Mouse (Mus musculus) bone marrow, adult 2 months (tissue): Measurements from ENCODE around the gene Chil5. TPM values are rescaled to one million over a fixed set of nuclear protein-coding genes. Genes with fewer than 3 reads are reported as not detected.
A peak's percentile ranks its signal among the peaks of the same experiment; 100 is the strongest.
"Not testable (repeated sequence)": the region's sequence is repeated elsewhere in the genome, so short reads cannot be mapped to it uniquely, and the experiment has no call there.

Experiments used
- H3K27ac ChIP-seq: fragments of 200-500 bp; 2 replicates; pipeline ENCODE4 v1.5.1; 2012; ENCODE audit warnings: low read depth, mild to moderate bottlenecking, control low read depth, inconsistent platforms, low read length; ENCODE audit not compliant: control insufficient read depth, poor library complexity, insufficient read depth
- H3K4me1 ChIP-seq: fragments of 200-500 bp; 2 replicates; pipeline ENCODE4 v1.6.1; 2011; ENCODE audit warnings: low read length; ENCODE audit not compliant: control insufficient read depth, insufficient read depth
- H3K4me3 ChIP-seq: fragments of 200-500 bp; replicated peaks from 2 replicates; pipeline ENCODE3; 2011; ENCODE audit warnings: mild to moderate bottlenecking, low read depth, low read length, control low read depth; ENCODE audit not compliant: control insufficient read depth
- CTCF ChIP-seq: fragments of 200-500 bp; IDR thresholded peaks from 2 replicates; pipeline ENCODE4 v1.5.1; 2011; ENCODE audit warnings: low read length, control low read depth; ENCODE audit not compliant: control insufficient read depth, insufficient read depth
- POLR2A ChIP-seq: fragments of 200-500 bp; IDR thresholded peaks from 2 replicates; pipeline ENCODE4 v1.6.1; 2011; ENCODE audit warnings: low read depth, mild to moderate bottlenecking, control low read depth, low read length, borderline replicate concordance; ENCODE audit not compliant: control insufficient read depth
- WGBS: fragments of 180-500 bp; shearing (Covaris S2); methylation state at CpG from one replicate; pipeline ENCODE4 v1.1.7; 2018; 5-methylcytosine and 5-hydroxymethylcytosine counted together
- polyA plus RNA-seq: library from polyadenylated mRNA; stranded (reverse); fragments of >200 nt; gene quantifications from 2 replicates; pipeline ENCODE4 v1.2.4, GENCODE M21; 2011; ENCODE audit warnings: low replicate concordance; ENCODE audit not compliant: missing spikeins, insufficient read depth, insufficient read length

Gene Chil5
- polyA plus RNA-seq, result 5.1 and 9.9 TPM in 2 replicates

GRCm38 (mm10) chr3:106032781-106033180 is at the start of gene Chil5:
TSS of gene Chil5 (minus strand) at chr3:106032814.
- TF ChIP-seq CTCF, result no peak
- no peak for TF ChIP-seq POLR2A
- WGBS, result 5% methylated on average over 1 of the region's 1 CpGs
- no peaks in the 10 kb centered on the region for H3K4me1 ChIP-seq
- no peak within 1 kb of the TSS for H3K27ac ChIP-seq
- H3K4me3 ChIP-seq, result no peak within 1 kb of the TSS

- Histone ChIP-seq H3K4me1 (no peaks in the 10 kb centered on the region), H3K4me3 (no peak overlapping the region), H3K27ac (no peak overlapping the region)
- 79% methylated on average over 1 of the region's 1 CpGs for WGBS
- TF ChIP-seq CTCF (no peak), POLR2A (no peak)
Observed at GRCm38 (mm10) chr3:106074824-106075223, 42.2 kb upstream of the Chil5 start.

- no peaks in the 10 kb centered on the region for H3K4me1 ChIP-seq
- WGBS, result 81% methylated on average over 2 of the region's 2 CpGs
- no peak overlapping the region for H3K27ac ChIP-seq
- H3K4me3 ChIP-seq, result no peak overlapping the region
- TF ChIP-seq CTCF (no peak), POLR2A (no peak)
Observed at GRCm38 (mm10) chr3:106070994-106071393, 38.4 kb upstream of the Chil5 start.

GRCm38 (mm10) chr3:106067707-106068106 is 35.1 kb upstream of the Chil5 start:
- H3K27ac ChIP-seq, H3K4me1 ChIP-seq, H3K4me3 ChIP-seq: not testable (repeated sequence)
- TF ChIP-seq CTCF, result peak; percentile 21; the same call in 1 of the 2 replicates
- WGBS, result 41% methylated on average over 5 of the region's 5 CpGs

GRCm38 (mm10) chr3:106057966-106058365 is 25.4 kb upstream of the Chil5 start:
- Histone ChIP-seq H3K4me3 (no peak overlapping the region), H3K4me1 (no peaks in the 10 kb centered on the region), H3K27ac (no peak overlapping the region)
- no peak for TF ChIP-seq CTCF
- TF ChIP-seq POLR2A, result no peak
- WGBS, result 79% methylated on average over 3 of the region's 3 CpGs

- H3K4me1 ChIP-seq, result no peaks in the 10 kb centered on the region
- H3K4me3 ChIP-seq, result no peak overlapping the region
- no peak overlapping the region for H3K27ac ChIP-seq
- TF ChIP-seq POLR2A, result no peak
- TF ChIP-seq CTCF, result no peak
- 86% methylated on average over 18 of the region's 18 CpGs for WGBS
Observed at GRCm38 (mm10) chr3:106051896-106052295, 19.3 kb upstream of the Chil5 start.

- no peak overlapping the region for H3K4me3 ChIP-seq
- no peaks in the 10 kb centered on the region for H3K4me1 ChIP-seq
- 66% methylated on average over 2 of the region's 2 CpGs for WGBS
- TF ChIP-seq CTCF, result no peak
- no peak for TF ChIP-seq POLR2A
- no peak overlapping the region for H3K27ac ChIP-seq
Observed at GRCm38 (mm10) chr3:106040306-106040705, 7.7 kb upstream of the Chil5 start.

GRCm38 (mm10) chr3:106024135-106024534 is 8.5 kb downstream of the Chil5 start:
- Histone ChIP-seq H3K4me3 (no peak overlapping the region), H3K4me1 (no peaks in the 10 kb centered on the region; the same call in 1 of the 2 replicates), H3K27ac (no peak overlapping the region)
- TF ChIP-seq POLR2A (no peak), CTCF (no peak)
- WGBS, result 79% methylated on average over 2 of the region's 2 CpGs

GRCm38 (mm10) chr3:106021840-106022239 is 10.8 kb downstream of the Chil5 start:
- Histone ChIP-seq H3K4me3 (no peak overlapping the region), H3K4me1 (no peaks in the 10 kb centered on the region; the same call in 1 of the 2 replicates)
- TF ChIP-seq POLR2A, result no peak
- TF ChIP-seq CTCF, result no peak

More at GRCm38 (mm10) chr3:106021840-106022239, 10.8 kb downstream of the Chil5 start:
- H3K27ac ChIP-seq, result no peak overlapping the region
